Mouse (Mus musculus) kidney, adult 11 months (tissue): ENCODE measurements at regions not wholly inside any gene's neighbourhood (a gene's known extent, or its start where the extent isn't known, plus 50 kb on each side); places are given as distances from the start of the nearest gene placed in this dataset.

Experiments used
- DNase-seq: peaks from one replicate; pipeline ENCODE4 v3.0.0; 2022

DNA sequence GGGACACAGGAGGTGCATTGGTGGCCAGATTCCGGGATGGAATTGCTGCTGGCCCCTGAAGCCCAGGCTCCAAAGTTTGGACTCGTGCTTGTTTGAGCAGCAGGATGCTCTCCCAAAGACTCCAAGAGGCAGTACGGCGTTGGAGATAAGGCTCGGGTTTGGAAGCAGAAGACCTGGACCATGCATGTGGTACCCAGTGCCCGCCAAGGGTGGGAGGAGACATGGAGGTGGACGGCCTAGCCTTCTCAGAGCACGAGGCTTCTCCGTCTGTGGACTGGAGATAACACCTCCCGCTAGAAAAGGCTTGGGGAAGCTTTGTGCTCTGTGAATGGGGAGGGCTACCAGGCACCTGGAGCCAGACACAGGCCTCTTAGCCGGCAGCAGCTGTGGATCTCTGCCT lies 271.7 kb downstream of the Rps6kc1 start:
- DNase-seq, result no peak

GRCm38 (mm10) chr1:190634935-190635334 lies 276.6 kb downstream of the Rps6kc1 start:
- DNase-seq, result no peak

DNA sequence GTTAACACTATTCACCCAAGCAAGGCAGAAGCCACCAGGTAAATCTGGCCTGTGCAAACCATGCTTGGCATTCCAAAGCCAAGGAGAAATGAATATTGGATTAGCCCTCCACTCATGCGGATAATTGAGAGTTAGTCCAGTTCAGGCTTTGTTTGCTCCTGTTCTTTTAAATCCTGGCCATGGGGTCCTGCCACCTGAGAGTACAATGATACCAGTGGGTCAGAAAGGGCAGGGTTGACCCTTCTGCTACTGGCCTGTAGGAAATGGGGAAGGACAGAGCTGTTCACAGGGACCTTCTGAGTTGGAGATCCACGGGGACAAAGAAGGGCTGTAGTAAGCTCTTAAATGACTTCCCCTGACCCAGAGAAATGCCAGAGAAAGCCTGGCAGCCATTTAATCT lies 279.9 kb downstream of the Rps6kc1 start:
- no peak for DNase-seq

- no peak for DNase-seq
These were observed 281.4 kb downstream of the Rps6kc1 start for GRCm38 (mm10) chr1:190630193-190630592.

- DNase-seq, result no peak
These were observed 287.7 kb downstream of the Rps6kc1 start for GRCm38 (mm10) chr1:190623916-190624315.

GRCm38 (mm10) chr1:190600425-190600824 lies 311.1 kb downstream of the Rps6kc1 start:
- no peak for DNase-seq

DNA sequence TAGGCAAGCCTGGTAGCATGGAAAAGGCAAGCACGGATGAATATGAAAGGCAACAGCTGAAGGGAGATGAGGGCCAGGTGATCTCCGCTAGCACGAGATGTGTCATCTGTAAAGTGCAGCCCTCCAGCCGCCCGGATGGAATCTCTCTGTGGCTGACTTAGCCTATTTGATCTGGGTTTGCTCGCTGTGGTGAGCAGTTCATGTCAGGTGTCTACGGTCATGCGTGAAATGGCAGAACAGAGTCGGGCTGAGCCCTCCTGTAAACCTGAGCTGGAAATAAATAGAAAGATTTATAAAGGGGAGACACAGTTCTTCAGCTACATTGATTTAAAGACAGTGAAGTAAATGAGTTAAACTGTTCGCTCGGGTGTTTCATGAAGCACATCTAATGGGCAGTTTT lies 311.9 kb downstream of the Rps6kc1 start:
- DNase-seq, result no peak

GRCm38 (mm10) chr1:190596209-190596608 lies 315.4 kb downstream of the Rps6kc1 start:
- DNase-seq, result no peak

GRCm38 (mm10) chr1:190591621-190592020 lies 319.9 kb downstream of the Rps6kc1 start:
- no peak for DNase-seq

GRCm38 (mm10) chr1:190589586-190589985 lies 322.0 kb downstream of the Rps6kc1 start:
- DNase-seq, result no peak

GRCm38 (mm10) chr1:190583272-190583671 lies 328.3 kb downstream of the Rps6kc1 start:
- no peak for DNase-seq

DNA sequence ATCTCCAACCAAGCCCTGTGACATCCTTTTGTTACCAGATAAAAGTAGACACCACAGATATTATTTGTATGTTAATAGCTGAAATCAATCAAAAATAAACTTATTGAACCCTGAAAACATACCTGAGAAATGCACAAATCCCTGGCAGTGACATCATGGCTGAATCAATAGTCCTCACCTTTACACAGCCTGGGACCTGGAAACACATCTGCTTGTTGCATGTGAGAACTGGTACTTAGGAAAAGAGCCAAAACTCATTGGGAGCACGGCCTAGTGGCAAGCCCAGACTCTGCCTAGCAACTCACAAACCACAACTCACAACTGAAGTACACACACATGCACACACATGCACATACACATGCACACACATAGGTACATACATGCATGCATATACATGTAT lies 330.9 kb downstream of the Rps6kc1 start:
- DNase-seq, result no peak

- no peak for DNase-seq
These were observed 340.6 kb downstream of the Rps6kc1 start for GRCm38 (mm10) chr1:190570981-190571380.

DNA sequence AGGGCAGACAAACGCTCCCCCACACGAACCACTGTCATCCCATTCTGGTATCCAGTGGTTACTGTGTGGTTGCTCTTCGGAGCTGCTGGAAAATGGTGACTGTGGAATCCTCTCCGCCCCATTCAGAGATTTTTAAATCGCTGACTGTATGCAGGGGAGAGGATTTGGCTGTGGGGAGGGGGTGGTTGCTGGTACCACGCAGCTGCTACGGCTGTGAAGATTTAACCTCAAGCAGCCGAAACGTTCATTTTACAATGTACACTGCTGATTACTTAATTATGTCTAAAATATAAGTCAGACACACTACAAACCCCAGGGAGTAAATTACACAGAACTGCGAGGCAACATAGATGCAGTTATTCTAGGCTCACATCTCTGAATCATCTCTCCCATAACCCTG lies 341.0 kb downstream of the Rps6kc1 start:
- no peak for DNase-seq

GRCm38 (mm10) chr1:190566744-190567143 lies 344.8 kb downstream of the Rps6kc1 start:
- DNase-seq, result no peak

DNA sequence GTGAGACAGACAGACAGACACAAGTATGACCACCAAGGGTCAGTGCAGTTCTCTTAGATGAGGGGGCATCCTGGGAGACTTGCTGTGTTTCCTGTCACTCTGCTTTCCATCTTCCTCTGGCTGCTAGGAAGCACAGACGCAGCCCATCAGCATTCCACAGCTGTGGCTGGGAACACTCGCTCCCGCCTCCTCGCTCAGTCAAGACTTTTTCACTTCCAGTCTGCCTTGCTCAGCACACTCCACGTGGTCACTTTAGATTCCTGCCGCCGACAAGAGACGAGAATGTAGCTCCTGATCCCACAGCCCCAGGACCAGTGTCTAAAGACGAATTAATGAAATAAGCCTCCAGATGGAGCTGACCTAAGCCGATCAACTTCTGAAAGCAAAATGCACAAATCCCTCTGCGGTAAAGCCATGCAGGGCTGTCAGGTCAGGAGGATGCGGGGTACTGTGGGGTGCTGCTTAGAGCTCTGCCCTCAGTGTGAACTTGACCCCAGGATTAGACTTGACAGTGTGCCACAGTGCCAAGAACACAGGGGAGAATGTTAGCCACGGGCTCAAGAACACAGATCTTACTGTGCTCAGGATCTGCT lies 348.6 kb downstream of the Rps6kc1 start:
- no peak for DNase-seq

GRCm38 (mm10) chr1:190560086-190560485 lies 351.5 kb downstream of the Rps6kc1 start:
- no peak for DNase-seq

GRCm38 (mm10) chr1:190541892-190542291 lies 369.7 kb downstream of the Rps6kc1 start:
- DNase-seq, result no peak

GRCm38 (mm10) chr1:190532879-190533676 lies 362.6 kb upstream of the Prox1 start:
- DNase-seq, result no peak

- DNase-seq, result no peak
These were observed 360.7 kb upstream of the Prox1 start for GRCm38 (mm10) chr1:190531224-190531623.

GRCm38 (mm10) chr1:190530079-190530478 lies 359.6 kb upstream of the Prox1 start:
- DNase-seq, result no peak

DNA sequence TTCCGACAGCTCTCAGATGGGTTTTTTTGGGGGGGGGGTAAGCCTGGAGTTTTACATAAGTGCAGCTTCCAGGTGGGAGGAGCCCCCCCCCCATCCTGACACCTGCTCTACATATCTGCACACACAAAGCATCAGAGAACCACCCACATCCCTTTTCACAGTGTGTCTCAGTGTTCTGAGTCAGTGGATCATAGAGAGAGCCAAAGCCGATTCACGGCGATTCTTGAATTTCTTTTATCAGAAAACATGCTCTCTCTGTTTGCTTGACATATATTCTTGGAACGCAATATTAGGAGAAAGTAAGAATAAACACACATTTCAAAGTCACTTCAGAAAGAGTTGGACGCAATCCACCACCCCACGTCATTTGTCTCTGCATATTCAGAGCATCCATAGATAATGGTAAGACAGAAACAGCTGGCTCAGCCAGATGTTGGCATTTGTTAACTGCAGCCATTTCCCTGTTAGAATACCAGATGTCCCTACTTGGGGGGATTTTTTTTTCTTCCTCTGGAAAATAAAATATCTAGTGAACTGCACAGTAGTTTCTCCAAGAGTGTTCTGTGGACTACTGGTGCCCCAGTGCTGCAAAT lies 357.1 kb upstream of the Prox1 start:
- DNase-seq, result no peak

DNA sequence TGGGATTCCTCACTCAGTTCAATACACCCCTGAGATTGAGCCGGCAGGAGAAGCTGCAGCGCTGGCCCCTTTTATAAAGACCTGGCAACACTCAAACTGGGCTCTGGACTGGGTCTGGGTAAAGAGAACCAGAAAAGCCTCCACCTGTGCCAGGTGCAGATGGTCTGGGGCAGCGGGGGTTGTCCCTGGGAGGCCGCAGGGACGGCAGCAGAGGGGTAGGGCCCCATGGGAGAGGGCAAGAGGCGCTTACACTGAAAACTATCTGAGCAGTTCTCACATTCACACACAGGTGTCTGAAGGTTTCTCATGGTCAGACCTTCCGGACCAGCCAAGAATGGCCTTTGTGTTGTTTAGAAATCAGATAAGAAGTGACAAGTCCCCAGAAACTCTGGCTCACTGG lies 356.1 kb upstream of the Prox1 start:
- DNase-seq, result no peak

DNA sequence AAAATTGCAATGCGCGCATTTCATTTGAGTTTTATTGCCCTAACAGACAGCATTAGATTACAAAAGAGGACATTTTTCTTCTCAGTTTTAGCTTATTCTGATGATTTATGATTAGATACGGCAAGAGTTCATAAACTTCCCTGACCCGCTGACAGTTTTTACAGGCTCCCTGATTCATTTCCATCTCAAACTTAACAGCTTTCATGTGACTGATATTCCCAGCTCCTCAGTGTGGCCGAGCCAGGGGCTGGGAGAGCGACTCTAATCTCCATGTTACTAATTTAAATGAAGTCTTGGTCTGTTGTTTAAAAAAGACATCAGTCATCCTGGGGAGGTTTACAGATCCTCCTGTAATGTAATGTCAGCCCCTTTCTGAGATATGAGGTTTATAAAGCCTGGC lies 355.5 kb upstream of the Prox1 start:
- DNase-seq, result no peak
